Mouse (Mus musculus) C3H10T1/2 (cell line): ENCODE measurements around the gene Bahcc1. TPM values are rescaled to one million over a fixed set of nuclear protein-coding genes. Genes with fewer than 3 reads are reported as not detected.

Experiments
- polyA plus RNA-seq, 2 experiments: library from polyadenylated mRNA; unstranded; fragments of >200 nt; fragmentation: generic; extraction: Trizol; gene quantifications; one replicate each; pipeline ENCODE4 v1.2.1; 2012; ENCODE audit warnings: missing spikeins in 2 of 2

The Bahcc1 gene
- polyA plus RNA-seq, result 10 to 100 TPM in 1 of 2 experiments, 1 to 10 TPM in 1; 4.5 to 19.3 TPM

GRCm38 (mm10) chr11:120232230-120233097 lies at the start of gene Bahcc1:
Gene Bahcc1 (plus strand): TSS chr11:120232947.

Other genes starting within 250 kb of the Bahcc1 start
- 1 to 10 TPM in 1 of 2 experiments, under 1 TPM in 1; 0.04 to 1.1 TPM for gene Aatk, start 185.8 kb upstream of the Bahcc1 start, polyA plus RNA-seq
- 10 to 100 TPM; 21.9 to 51.6 TPM for gene Cep131, start 146.1 kb upstream of the Bahcc1 start, polyA plus RNA-seq
- 10 to 100 TPM in 1 of 2 experiments, 1 to 10 TPM in 1; 6.1 to 21.7 TPM for gene Tepsin, start 134.2 kb upstream of the Bahcc1 start, polyA plus RNA-seq
- 100 to 1,000 TPM; 131 to 132 TPM for gene Ndufaf8, start 134.0 kb upstream of the Bahcc1 start, polyA plus RNA-seq
- 100 to 1,000 TPM in 1 of 2 experiments, 10 to 100 TPM in 1; 53.2 to 164 TPM for gene Slc38a10, start 81.6 kb upstream of the Bahcc1 start, polyA plus RNA-seq
- 1,000 to 10,000 TPM; 3,031 to 5,204 TPM for gene Actg1, start 115.6 kb downstream of the Bahcc1 start, polyA plus RNA-seq
- under 1 TPM; 0.45 to 0.54 TPM for gene Fscn2, start 128.6 kb downstream of the Bahcc1 start, polyA plus RNA-seq
- gene Faap100, start 145.8 kb downstream of the Bahcc1 start, polyA plus RNA-seq, result 10 to 100 TPM; 28.8 to 30.5 TPM
- 10 to 100 TPM; 34.7 to 46.1 TPM for gene Nploc4, start 204.8 kb downstream of the Bahcc1 start, polyA plus RNA-seq
- under 1 TPM in 1 of 2 experiments, not detected in 1; 0.02 TPM for gene Tspan10, start 209.7 kb downstream of the Bahcc1 start, polyA plus RNA-seq
- gene Pde6g, start 220.6 kb downstream of the Bahcc1 start, polyA plus RNA-seq, result 1 to 10 TPM in 1 of 2 experiments, under 1 TPM in 1; 0.06 to 1.0 TPM
- gene Oxld1, start 225.1 kb downstream of the Bahcc1 start, polyA plus RNA-seq, result 10 to 100 TPM; 18.6 to 34.7 TPM
- 10 to 100 TPM in 1 of 2 experiments, 1 to 10 TPM in 1; 7.9 to 22.4 TPM for gene Ccdc137, start 225.2 kb downstream of the Bahcc1 start, polyA plus RNA-seq
- 10 to 100 TPM; 29.8 to 44.2 TPM for gene Arl16, start 234.7 kb downstream of the Bahcc1 start, polyA plus RNA-seq